Mouse (Mus musculus) liver, postnatal 0 days (tissue): ENCODE results near the gene Zmynd11. TPM values are rescaled to one million over a fixed set of nuclear protein-coding genes. Genes with fewer than 3 reads are reported as not detected.
A peak's percentile ranks its signal among the peaks of the same experiment; 100 is the strongest.

Experiments used
- ATAC-seq: fragments of 200-750 bp; cut with Nextera tagmentation; 2 replicates; pipeline ENCODE4 v1.8.0; 2017; ENCODE audit warnings: mild to moderate bottlenecking, moderate library complexity
- DNase-seq: peaks from one replicate; pipeline ENCODE4 v3.0.0-alpha.2; 2016
- H3K27ac ChIP-seq: fragments of 300-500 bp; sonication (generic); 2 replicates; pipeline ENCODE4 v1.5.1; 2014; ENCODE audit warnings: antibody characterized with exemption, moderate library complexity, mild to moderate bottlenecking, low read depth
- H3K27me3 ChIP-seq: fragments of 300-500 bp; sonication (generic); 2 replicates; pipeline ENCODE4 v1.6.1; 2014; ENCODE audit warnings: low read length, control low read depth, mixed read lengths; ENCODE audit not compliant: insufficient read depth
- H3K36me3 ChIP-seq: fragments of 300-500 bp; sonication (generic); replicated peaks from 2 replicates; pipeline ENCODE4 v1.6.1; 2014; ENCODE audit warnings: mild to moderate bottlenecking, control low read depth, low read length, moderate library complexity, mixed read lengths; ENCODE audit not compliant: insufficient read depth
- H3K4me1 ChIP-seq: fragments of 300-500 bp; sonication (generic); 2 replicates; pipeline ENCODE4 v1.6.1; 2014; ENCODE audit warnings: antibody characterized with exemption, mild to moderate bottlenecking, control low read depth; ENCODE audit not compliant: insufficient read depth
- H3K4me2 ChIP-seq: fragments of 300-500 bp; sonication (generic); 2 replicates; pipeline ENCODE4 v1.6.1; 2014; ENCODE audit warnings: low read depth, mild to moderate bottlenecking, low read length, moderate library complexity, mixed read lengths
- H3K4me3 ChIP-seq: fragments of 300-500 bp; sonication (generic); 2 replicates; pipeline ENCODE4 v1.5.1; 2014; ENCODE audit warnings: low read depth, low read length
- H3K9ac ChIP-seq: fragments of 300-500 bp; sonication (generic); replicated peaks from 2 replicates; pipeline ENCODE4 v1.6.1; 2014; ENCODE audit warnings: mild to moderate bottlenecking, moderate library complexity
- H3K9me3 ChIP-seq: fragments of 300-500 bp; sonication (generic); 2 replicates; pipeline ENCODE4 v1.6.1; 2016; ENCODE audit warnings: mild to moderate bottlenecking, control low read depth, low read length, mixed read lengths
- CTCF ChIP-seq: sonication (generic); IDR thresholded peaks from 2 replicates; pipeline ENCODE4 v1.5.1; 2016; ENCODE audit warnings: antibody characterized with exemption, low read depth
- EP300 ChIP-seq: IDR thresholded peaks from 2 replicates; pipeline ENCODE4 v1.6.1; 2016; ENCODE audit warnings: antibody characterized with exemption, low read depth, mild to moderate bottlenecking
- WGBS: fragments of 180-500 bp; shearing (Covaris S2); extraction: QIAGEN DNeasy Blood & Tissue Kit; methylation state at CpG from one replicate; pipeline ENCODE4 v1.1.7; 2014; ENCODE audit not compliant: insufficient replicate concordance; 5-methylcytosine and 5-hydroxymethylcytosine counted together
- polyA plus RNA-seq: library from polyadenylated mRNA; unstranded; fragments of >200 nt; fragmentation: Nextera tagmentation; extraction: Ambion mirVana; gene quantifications from 2 replicates; pipeline ENCODE4 v1.2.1, GENCODE M21; 2015

The Zmynd11 gene
- polyA plus RNA-seq, 1 experiment from 2014 or later = 21.2 TPM

GRCm38 (mm10) chr13:9729073-9729472, 36.1 kb downstream of the Zmynd11 start:
- H3K9ac ChIP-seq = no peak overlapping the region
- no peak overlapping the region for H3K4me2 ChIP-seq
- H3K4me1 ChIP-seq = no peaks in the 10 kb centered on the region
- 72% methylated on average over 1 of the region's 1 CpGs for WGBS
- no peak for ATAC-seq
- TF ChIP-seq EP300 = no peak
- TF ChIP-seq CTCF = no peak
- H3K9me3 ChIP-seq = no peaks in the 10 kb centered on the region
- H3K36me3 ChIP-seq = peaks cover 14% of the 10 kb centered on the region
- no peak overlapping the region for H3K4me3 ChIP-seq
- H3K27ac ChIP-seq = no peak overlapping the region
- no peak for DNase-seq
- H3K27me3 ChIP-seq = no peaks in the 10 kb centered on the region

- WGBS = 63% methylated on average over 1 of the region's 1 CpGs
- Histone ChIP-seq H3K4me1 (no peaks in the 10 kb centered on the region), H3K36me3 (peaks cover 8% of the 10 kb centered on the region), H3K9me3 (no peaks in the 10 kb centered on the region), H3K9ac (no peak overlapping the region), H3K4me3 (no peak overlapping the region), H3K27ac (no peak overlapping the region), H3K27me3 (no peaks in the 10 kb centered on the region), H3K4me2 (no peak overlapping the region)
- DNase-seq = no peak
- no peak for ATAC-seq
- TF ChIP-seq CTCF = no peak
- TF ChIP-seq EP300 = no peak
Observed at GRCm38 (mm10) chr13:9715224-9715623, 49.9 kb downstream of the Zmynd11 start.

GRCm38 (mm10) chr13:9713462-9714134, 51.5 kb downstream of the Zmynd11 start:
- H3K4me3 ChIP-seq = no peak overlapping the region
- H3K27me3 ChIP-seq = no peaks in the 10 kb centered on the region
- no peaks in the 10 kb centered on the region for H3K4me1 ChIP-seq
- H3K27ac ChIP-seq = no peak overlapping the region
- no peak for DNase-seq
- TF ChIP-seq EP300 = peak; percentile 63
- no peak for TF ChIP-seq CTCF
- H3K4me2 ChIP-seq = no peak overlapping the region
- no peaks in the 10 kb centered on the region for H3K9me3 ChIP-seq
- H3K9ac ChIP-seq = no peak overlapping the region
- peaks cover 9% of the 10 kb centered on the region; the same call in 1 of the 2 replicates for H3K36me3 ChIP-seq
- WGBS = 56% methylated on average over 6 of the region's 6 CpGs
- ATAC-seq = peak; percentile 97

DNA sequence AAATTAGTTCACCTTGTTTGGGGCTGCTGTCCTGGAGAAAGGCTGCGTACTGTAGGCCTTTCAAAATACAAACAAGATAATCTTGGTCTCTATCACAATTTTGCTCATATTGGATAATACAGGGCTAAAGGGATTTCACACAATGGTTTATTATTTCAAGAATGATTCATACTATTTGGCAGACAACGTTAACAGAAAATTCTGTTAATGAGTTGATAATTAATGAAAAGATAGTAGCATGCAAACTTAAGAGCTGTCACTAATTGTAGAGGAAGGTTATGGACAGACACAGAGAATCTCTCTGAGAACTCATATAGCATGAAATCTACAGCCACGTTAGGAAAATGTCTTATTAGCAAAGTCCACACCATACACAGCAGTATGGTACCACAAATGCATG, 52.2 kb downstream of the Zmynd11 start:
- Histone ChIP-seq H3K4me1 (no peaks in the 10 kb centered on the region), H3K4me3 (no peak overlapping the region), H3K9ac (no peak overlapping the region), H3K27ac (no peak overlapping the region), H3K9me3 (no peaks in the 10 kb centered on the region), H3K36me3 (peaks cover 9% of the 10 kb centered on the region; the same call in 1 of the 2 replicates), H3K4me2 (no peak overlapping the region), H3K27me3 (no peaks in the 10 kb centered on the region)
- ATAC-seq (no peak), DNase-seq (no peak)
- WGBS = 83% methylated on average over 3 of the region's 3 CpGs
- TF ChIP-seq EP300 (no peak), CTCF (no peak)

DNA sequence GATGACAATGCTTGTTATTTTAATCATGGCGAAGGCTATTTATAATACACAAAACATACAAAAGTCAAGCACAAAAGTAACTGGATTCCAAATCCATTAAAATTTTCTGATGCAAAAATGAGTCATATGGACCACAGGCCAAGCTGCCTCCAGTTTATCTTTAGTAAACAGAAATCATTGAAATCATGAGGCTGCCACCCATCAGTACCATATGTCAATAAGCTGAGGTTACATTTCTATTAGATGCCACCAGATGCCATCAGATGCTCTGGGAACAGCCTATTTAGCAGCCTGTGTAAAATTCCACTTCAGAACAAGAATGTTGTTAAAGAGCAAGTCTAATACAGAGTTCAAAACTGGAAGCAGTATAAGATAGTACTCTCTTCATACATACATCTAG, 52.7 kb downstream of the Zmynd11 start:
- ATAC-seq (no peak), DNase-seq (no peak)
- Histone ChIP-seq H3K4me1 (no peaks in the 10 kb centered on the region), H3K9me3 (no peaks in the 10 kb centered on the region), H3K4me3 (no peak overlapping the region), H3K4me2 (no peak overlapping the region), H3K9ac (no peak overlapping the region), H3K27ac (no peak overlapping the region), H3K27me3 (no peaks in the 10 kb centered on the region), H3K36me3 (peaks cover 9% of the 10 kb centered on the region; the same call in 1 of the 2 replicates)
- WGBS = 85% methylated on average over 1 of the region's 1 CpGs
- no peak for TF ChIP-seq EP300
- no peak for TF ChIP-seq CTCF

- WGBS = 86% methylated on average over 7 of the region's 7 CpGs
Observed at GRCm38 (mm10) chr13:9708433-9709240, 56.5 kb downstream of the Zmynd11 start.

More at GRCm38 (mm10) chr13:9708433-9709240, 56.5 kb downstream of the Zmynd11 start:
- H3K27me3 ChIP-seq = no peaks in the 10 kb centered on the region
- no peaks in the 10 kb centered on the region for H3K4me1 ChIP-seq
- H3K9ac ChIP-seq = no peak overlapping the region
- TF ChIP-seq CTCF = no peak
- no peak overlapping the region for H3K4me3 ChIP-seq
- no peak overlapping the region for H3K4me2 ChIP-seq
- no peak for ATAC-seq
- no peak for DNase-seq
- peaks cover 10% of the 10 kb centered on the region; the same call in 1 of the 2 replicates for H3K36me3 ChIP-seq
- H3K27ac ChIP-seq = no peak overlapping the region
- no peaks in the 10 kb centered on the region for H3K9me3 ChIP-seq
